Mouse (Mus musculus) forebrain, embryonic 11.5 days (tissue): ENCODE data around the gene Fam196b. TPM values are rescaled to one million over a fixed set of nuclear protein-coding genes. Genes with fewer than 3 reads are reported as not detected.

Experiments
- ATAC-seq: fragments of 200-750 bp; cut with Nextera tagmentation; replicated peaks from 2 replicates; pipeline ENCODE4 v1.8.0; 2017; ENCODE audit warnings: moderate TSS enrichment; ENCODE audit not compliant: low FRiP score
- DNase-seq: peaks from one replicate; pipeline ENCODE4 v3.0.0-alpha.2; 2017; ENCODE audit warnings: low spot score
- H3K27ac ChIP-seq: fragments of 300-500 bp; sonication (generic); 2 replicates; pipeline ENCODE4 v1.5.1; 2014; ENCODE audit warnings: low read depth, low read length
- H3K27me3 ChIP-seq: fragments of 300-500 bp; sonication (generic); 2 replicates; pipeline ENCODE4 v1.6.1; 2014; ENCODE audit warnings: mild to moderate bottlenecking, low read length, mixed read lengths; ENCODE audit not compliant: control insufficient read depth, insufficient read depth
- H3K36me3 ChIP-seq: fragments of 300-500 bp; sonication (generic); 2 replicates; pipeline ENCODE4 v1.6.1; 2014; ENCODE audit warnings: mild to moderate bottlenecking, low read length, moderate library complexity, mixed read lengths; ENCODE audit not compliant: control insufficient read depth, insufficient read depth
- H3K4me1 ChIP-seq: fragments of 300-500 bp; sonication (generic); replicated peaks from 2 replicates; pipeline ENCODE4 v1.6.1; 2014; ENCODE audit warnings: low read length, mixed read lengths; ENCODE audit not compliant: control insufficient read depth, insufficient read depth
- H3K4me2 ChIP-seq: fragments of 300-500 bp; sonication (generic); 2 replicates; pipeline ENCODE4 v1.6.1; 2014; ENCODE audit warnings: low read depth, mild to moderate bottlenecking, low read length, moderate library complexity, mixed read lengths; ENCODE audit not compliant: severe bottlenecking
- H3K4me3 ChIP-seq: fragments of 300-500 bp; sonication (generic); 2 replicates; pipeline ENCODE4 v1.5.1; 2014; ENCODE audit warnings: low read depth, low read length
- H3K9ac ChIP-seq: fragments of 300-500 bp; sonication (generic); 2 replicates; pipeline ENCODE4 v1.6.1; 2014; ENCODE audit warnings: low read length
- H3K9me3 ChIP-seq: fragments of 300-500 bp; sonication (generic); 2 replicates; pipeline ENCODE4 v1.6.1; 2016; ENCODE audit warnings: low read length, mixed read lengths; ENCODE audit not compliant: control insufficient read depth
- WGBS: fragments of 180-500 bp; shearing (Covaris S2); extraction: QIAGEN DNeasy Blood & Tissue Kit; methylation state at CpG from one replicate; pipeline ENCODE4 v1.1.7; 2014; 5-methylcytosine and 5-hydroxymethylcytosine counted together
- polyA plus RNA-seq: library from polyadenylated mRNA; unstranded; fragments of >200 nt; fragmentation: Nextera tagmentation; extraction: Ambion mirVana; gene quantifications from 2 replicates; pipeline ENCODE4 v1.2.1, GENCODE M21; 2014

The Fam196b gene
- polyA plus RNA-seq, 1 experiment from 2014 or later: 0.94 TPM

GRCm38 (mm10) chr11:34344310-34344709, 29.7 kb downstream of the Fam196b start:
- ATAC-seq (no peak), DNase-seq (no peak)
- H3K9me3 ChIP-seq: no peaks in the 10 kb centered on the region
- no peaks in the 10 kb centered on the region for H3K27me3 ChIP-seq
- H3K9ac ChIP-seq: no peak overlapping the region
- H3K36me3 ChIP-seq: no peaks in the 10 kb centered on the region
- H3K4me3 ChIP-seq: no peak overlapping the region
- 69% methylated on average over 5 of the region's 5 CpGs for WGBS
- no peaks in the 10 kb centered on the region for H3K4me1 ChIP-seq
- no peak overlapping the region for H3K4me2 ChIP-seq
- no peak overlapping the region for H3K27ac ChIP-seq

DNA sequence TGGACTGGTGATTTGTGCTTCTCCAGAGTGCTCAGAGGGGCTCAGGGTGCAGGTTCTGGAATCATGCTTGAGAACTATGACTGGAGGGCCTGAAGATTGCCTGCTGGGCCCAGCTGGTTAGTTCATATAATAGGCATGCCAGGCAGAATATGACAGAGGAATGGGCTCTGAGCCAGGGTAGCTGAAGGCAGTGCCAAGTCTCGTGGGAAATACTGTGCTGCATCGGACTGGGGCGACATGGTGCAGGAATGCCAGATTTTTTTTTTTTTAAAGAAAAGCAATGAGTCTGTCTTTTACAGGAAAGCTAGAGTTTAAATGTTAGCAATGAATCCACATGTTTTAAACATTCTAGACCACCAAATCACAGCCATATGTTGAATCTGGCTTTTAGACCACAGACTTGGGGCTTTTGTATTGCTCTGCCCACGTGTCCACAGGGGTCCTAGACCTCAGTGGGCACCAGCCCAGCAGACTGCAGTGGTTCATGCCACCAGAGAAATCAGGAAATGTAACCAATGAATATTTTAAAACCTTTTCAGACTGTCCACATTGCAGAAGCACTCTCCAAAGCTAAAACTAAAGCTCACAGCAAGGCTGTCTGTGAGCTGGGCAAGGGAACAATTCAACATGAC, 33.8 kb downstream of the Fam196b start:
- no peaks in the 10 kb centered on the region for H3K9me3 ChIP-seq
- H3K27ac ChIP-seq: no peak overlapping the region
- no peaks in the 10 kb centered on the region for H3K4me1 ChIP-seq
- H3K4me3 ChIP-seq: no peak overlapping the region
- WGBS: 70% methylated on average over 4 of the region's 4 CpGs
- H3K36me3 ChIP-seq: no peaks in the 10 kb centered on the region
- H3K4me2 ChIP-seq: no peak overlapping the region
- H3K9ac ChIP-seq: no peak overlapping the region
- ATAC-seq (no peak), DNase-seq (no peak)
- H3K27me3 ChIP-seq: no peaks in the 10 kb centered on the region

DNA sequence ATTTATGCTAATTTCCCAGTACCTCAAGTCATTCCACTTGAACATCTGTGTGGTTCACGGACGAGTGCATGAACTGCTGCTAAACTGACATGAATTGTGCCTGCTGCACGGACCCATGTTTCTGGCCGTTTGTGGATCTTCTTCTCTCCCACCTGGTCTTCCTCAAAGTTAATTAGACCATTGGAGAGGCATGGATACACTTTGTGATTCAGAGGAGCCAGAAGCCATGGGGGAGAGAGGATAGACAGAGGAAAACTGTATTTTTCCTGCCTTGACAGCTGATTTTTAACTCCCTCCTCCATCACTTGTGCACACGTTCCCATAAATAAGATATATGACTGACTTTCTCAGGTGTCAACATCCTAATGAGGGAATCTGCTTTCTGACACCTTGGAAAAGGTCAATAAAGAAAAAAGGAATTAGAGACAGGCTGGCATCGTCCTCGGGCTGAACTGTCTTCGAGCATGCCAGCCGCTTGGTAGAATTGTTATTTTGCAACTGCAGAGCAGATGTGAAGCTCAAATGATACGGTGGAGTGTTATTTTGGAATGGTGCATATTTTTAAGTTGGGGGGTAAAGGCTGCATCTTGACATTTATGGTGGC, 34.9 kb downstream of the Fam196b start:
- DNase-seq (no peak), ATAC-seq (no peak)
- H3K27me3 ChIP-seq: no peaks in the 10 kb centered on the region

DNA sequence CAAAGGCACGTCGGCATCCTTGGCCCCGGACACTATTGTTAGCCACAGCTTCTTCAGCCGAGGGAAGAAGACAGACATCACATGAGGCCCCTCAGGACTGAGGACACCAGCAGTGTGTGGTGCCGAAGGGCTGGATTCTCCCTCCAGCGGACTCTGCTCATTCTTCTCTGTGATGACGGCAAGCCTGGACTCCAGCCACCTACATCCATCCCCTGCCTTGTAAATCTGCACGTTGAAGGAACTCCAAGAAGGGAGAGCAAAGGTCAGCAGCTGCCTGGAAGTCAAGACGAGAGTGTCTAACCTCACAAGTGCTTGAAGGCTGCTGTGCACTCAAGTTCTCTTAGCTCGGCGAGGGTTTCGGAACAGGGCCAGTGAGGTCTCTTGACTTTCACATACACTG, 40.8 kb downstream of the Fam196b start:
- DNase-seq: no peak
- no peak for ATAC-seq

More for the DNA sequence above, 34.9 kb downstream of the Fam196b start:
- WGBS: 88% methylated on average over 10 of the region's 10 CpGs
- H3K4me2 ChIP-seq: no peak overlapping the region
- H3K36me3 ChIP-seq: no peaks in the 10 kb centered on the region
- no peaks in the 10 kb centered on the region for H3K4me1 ChIP-seq
- H3K9me3 ChIP-seq: no peaks in the 10 kb centered on the region
- no peak overlapping the region for H3K9ac ChIP-seq
- H3K4me3 ChIP-seq: no peak overlapping the region
- no peak overlapping the region for H3K27ac ChIP-seq

GRCm38 (mm10) chr11:34356109-34356508, 41.5 kb downstream of the Fam196b start:
- Histone ChIP-seq H3K9me3 (no peaks in the 10 kb centered on the region), H3K27me3 (no peaks in the 10 kb centered on the region), H3K4me1 (no peaks in the 10 kb centered on the region), H3K27ac (no peak overlapping the region), H3K4me3 (no peak overlapping the region), H3K9ac (no peak overlapping the region), H3K36me3 (no peaks in the 10 kb centered on the region), H3K4me2 (no peak overlapping the region)
- 61% methylated on average over 2 of the region's 2 CpGs for whole genome bisulfite sequencing
- DNase-seq (no peak), ATAC-seq (no peak)

More for the DNA sequence above, 40.8 kb downstream of the Fam196b start:
- no peak overlapping the region for H3K4me2 ChIP-seq
- no peaks in the 10 kb centered on the region for H3K9me3 ChIP-seq
- H3K36me3 ChIP-seq: no peaks in the 10 kb centered on the region
- no peaks in the 10 kb centered on the region for H3K27me3 ChIP-seq
- H3K27ac ChIP-seq: no peak overlapping the region
- H3K4me1 ChIP-seq: no peaks in the 10 kb centered on the region
- H3K4me3 ChIP-seq: no peak overlapping the region
- WGBS: 79% methylated on average over 12 of the region's 12 CpGs
- H3K9ac ChIP-seq: no peak overlapping the region

DNA sequence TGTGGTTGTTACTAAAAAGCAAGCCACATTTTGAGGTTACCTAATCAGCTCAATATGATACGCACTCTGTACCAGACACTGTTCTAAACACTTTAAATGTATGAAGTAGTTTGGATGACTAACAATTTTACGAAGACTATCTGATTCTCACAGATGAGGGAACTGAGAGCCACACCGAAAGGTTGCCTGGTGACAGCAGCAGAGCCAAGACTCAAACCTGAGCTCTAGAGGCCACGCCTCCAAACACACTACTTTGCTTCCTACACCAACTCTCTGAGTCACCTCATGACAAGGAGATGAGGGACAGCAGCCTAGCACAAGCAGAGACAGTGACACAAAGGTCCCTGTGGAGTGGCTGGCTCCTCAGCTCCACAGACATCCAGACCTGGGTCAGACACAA, 57.6 kb downstream of the Fam196b start:
- no peak overlapping the region for H3K4me3 ChIP-seq
- no peak for ATAC-seq
- H3K27ac ChIP-seq: no peak overlapping the region
- H3K4me2 ChIP-seq: no peak overlapping the region
- no peaks in the 10 kb centered on the region for H3K27me3 ChIP-seq
- no peaks in the 10 kb centered on the region for H3K36me3 ChIP-seq
- no peaks in the 10 kb centered on the region for H3K9me3 ChIP-seq
- WGBS: 89% methylated on average over 4 of the region's 4 CpGs
- no peaks in the 10 kb centered on the region for H3K4me1 ChIP-seq
- DNase-seq: no peak
- H3K9ac ChIP-seq: no peak overlapping the region

DNA sequence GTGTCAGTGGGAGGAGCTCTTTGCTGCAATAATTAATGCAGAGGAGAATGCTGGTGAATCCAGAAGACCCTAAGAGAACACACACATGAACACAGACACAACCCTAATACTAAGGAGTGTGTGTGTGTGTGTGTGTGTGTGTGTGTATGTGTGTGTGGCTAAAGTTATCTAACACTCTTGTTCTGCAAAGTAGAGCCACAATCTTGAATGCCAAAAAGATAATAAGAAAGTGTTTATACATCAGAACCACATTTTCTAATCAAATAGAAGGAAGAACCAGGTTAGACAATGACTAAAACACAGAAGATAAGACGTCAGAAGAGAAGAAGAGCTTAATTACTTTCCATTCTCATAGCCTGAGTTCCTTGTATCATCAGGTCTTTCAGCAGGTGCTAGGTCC, 60.9 kb downstream of the Fam196b start:
- ATAC-seq (no peak), DNase-seq (no peak)
- 92% methylated on average over 1 of the region's 1 CpGs for WGBS
- Histone ChIP-seq H3K9me3 (no peaks in the 10 kb centered on the region), H3K27me3 (no peaks in the 10 kb centered on the region), H3K36me3 (no peaks in the 10 kb centered on the region), H3K4me3 (no peak overlapping the region), H3K27ac (no peak overlapping the region), H3K4me2 (no peak overlapping the region), H3K9ac (no peak overlapping the region), H3K4me1 (no peaks in the 10 kb centered on the region)

GRCm38 (mm10) chr11:34377649-34378048, 63.0 kb downstream of the Fam196b start:
- Histone ChIP-seq H3K36me3 (no peaks in the 10 kb centered on the region), H3K4me3 (no peak overlapping the region), H3K27ac (no peak overlapping the region), H3K27me3 (no peaks in the 10 kb centered on the region), H3K9me3 (no peaks in the 10 kb centered on the region), H3K4me1 (no peaks in the 10 kb centered on the region), H3K9ac (no peak overlapping the region), H3K4me2 (no peak overlapping the region)
- WGBS: 88% methylated on average over 6 of the region's 6 CpGs
- ATAC-seq: no peak
- DNase-seq: no peak

- DNase-seq (no peak), ATAC-seq (no peak)
- Histone ChIP-seq H3K27me3 (no peaks in the 10 kb centered on the region), H3K27ac (no peak overlapping the region), H3K4me1 (no peaks in the 10 kb centered on the region), H3K4me3 (no peak overlapping the region), H3K9me3 (no peaks in the 10 kb centered on the region), H3K36me3 (no peaks in the 10 kb centered on the region), H3K9ac (no peak overlapping the region), H3K4me2 (no peak overlapping the region)
- WGBS: 86% methylated on average over 3 of the region's 3 CpGs
These were observed 68.9 kb downstream of the Fam196b start for GRCm38 (mm10) chr11:34383501-34383900.
